Mouse (Mus musculus) embryonic facial prominence, embryonic 13.5 days (tissue): Measurements from ENCODE around the gene Pnmal1. TPM values are rescaled to one million over a fixed set of nuclear protein-coding genes. Genes with fewer than 3 reads are reported as not detected.

ENCODE experiments used
- ATAC-seq: fragments of 200-750 bp; cut with Nextera tagmentation; 2 replicates; pipeline ENCODE4 v1.8.0; 2017; ENCODE audit warnings: low read depth; ENCODE audit not compliant: insufficient number of reproducible peaks, insufficient read depth, low FRiP score, low TSS enrichment
- H3K27ac ChIP-seq: fragments of 300-500 bp; sonication (generic); 2 replicates; pipeline ENCODE4 v1.5.1; 2015; ENCODE audit warnings: moderate library complexity, mild to moderate bottlenecking, inconsistent platforms
- H3K27me3 ChIP-seq: fragments of 300-500 bp; sonication (generic); 2 replicates; pipeline ENCODE4 v1.6.1; 2015; ENCODE audit warnings: mild to moderate bottlenecking, inconsistent platforms
- H3K36me3 ChIP-seq: fragments of 300-500 bp; sonication (generic); 2 replicates; pipeline ENCODE4 v1.6.1; 2015; ENCODE audit warnings: mild to moderate bottlenecking, inconsistent platforms
- H3K4me1 ChIP-seq: fragments of 300-500 bp; sonication (generic); 2 replicates; pipeline ENCODE4 v1.6.1; 2015; ENCODE audit warnings: inconsistent platforms
- H3K4me2 ChIP-seq: fragments of 300-500 bp; sonication (generic); 2 replicates; pipeline ENCODE4 v1.6.1; 2015; ENCODE audit warnings: moderate library complexity, mild to moderate bottlenecking, inconsistent platforms
- H3K4me3 ChIP-seq: fragments of 300-500 bp; sonication (generic); 2 replicates; pipeline ENCODE4 v1.5.1; 2015; ENCODE audit warnings: mild to moderate bottlenecking, inconsistent platforms
- H3K9ac ChIP-seq: fragments of 300-500 bp; sonication (generic); 2 replicates; pipeline ENCODE4 v1.6.1; 2015; ENCODE audit warnings: mild to moderate bottlenecking, inconsistent platforms
- H3K9me3 ChIP-seq: fragments of 300-500 bp; sonication (generic); 2 replicates; pipeline ENCODE4 v1.6.1; 2016; ENCODE audit warnings: inconsistent platforms
- WGBS: fragments of 180-500 bp; shearing (Covaris S2); methylation state at CpG from one replicate; pipeline ENCODE4 v1.1.7; 2015; ENCODE audit warnings: mixed read lengths; 5-methylcytosine and 5-hydroxymethylcytosine counted together
- polyA plus RNA-seq: library from polyadenylated mRNA; unstranded; fragments of >200 nt; fragmentation: Nextera tagmentation; extraction: Ambion mirVana; gene quantifications from 2 replicates; pipeline ENCODE4 v1.2.1, GENCODE M21; 2015

Gene Pnmal1
- polyA plus RNA-seq, result 1.2 and 1.7 TPM in 2 replicates

DNA sequence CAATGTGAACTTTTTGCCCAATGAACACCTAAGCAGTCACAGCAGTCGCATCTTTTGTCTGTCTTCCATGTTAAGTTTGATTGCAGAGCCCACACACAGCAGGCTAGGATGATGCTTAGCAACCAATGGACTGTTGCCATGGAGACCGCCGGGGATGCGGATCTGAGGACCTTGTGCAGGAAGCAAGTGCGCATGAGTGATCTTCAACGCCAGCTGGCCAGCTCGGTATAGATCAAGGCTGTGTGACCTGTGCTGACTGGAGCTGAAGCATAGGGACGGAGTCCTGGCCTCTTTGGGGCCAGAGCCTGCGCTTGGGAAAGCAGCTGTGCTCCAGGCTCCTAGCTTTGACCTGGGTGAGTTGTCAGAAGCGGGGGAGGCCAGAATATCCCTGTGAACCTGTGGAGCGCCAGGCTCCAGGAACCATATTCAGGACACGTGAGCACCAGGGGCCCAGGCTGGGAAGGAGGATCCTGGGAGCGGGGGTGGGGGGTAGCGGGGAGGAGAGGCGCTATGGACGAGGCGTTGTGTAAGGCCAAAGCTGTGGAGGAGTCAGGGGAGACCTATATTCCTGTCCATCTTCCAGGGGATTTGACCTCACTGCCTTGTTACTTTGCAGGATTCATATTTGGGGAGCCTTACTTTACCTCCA is at the start of gene Pnmal1:
Gene Pnmal1, plus strand, starts transcription at position 141 of the 649 bp plus-strand sequence.
- 30% methylated on average over 17 of the region's 17 CpGs for WGBS
- H3K9me3 ChIP-seq, result no peaks in the 10 kb centered on the region; the same call in 1 of the 2 replicates
- peak within 1 kb of the TSS; percentile 36; the same call in 1 of the 2 replicates for H3K9ac ChIP-seq
- no peak for ATAC-seq
- H3K27ac ChIP-seq, result no peak within 1 kb of the TSS
- peak within 1 kb of the TSS; percentile 24; the same call in 1 of the 2 replicates for H3K4me2 ChIP-seq
- H3K27me3 ChIP-seq, result peaks cover 6% of the 10 kb centered on the region
- 0 out of 2 replicates have a peak, but pooled peaks cover 5% of the 10 kb centered on the region for H3K4me1 ChIP-seq
- peak within 1 kb of the TSS; percentile 6; the same call in 1 of the 2 replicates for H3K4me3 ChIP-seq
- no peaks in the 10 kb centered on the region for H3K36me3 ChIP-seq

DNA sequence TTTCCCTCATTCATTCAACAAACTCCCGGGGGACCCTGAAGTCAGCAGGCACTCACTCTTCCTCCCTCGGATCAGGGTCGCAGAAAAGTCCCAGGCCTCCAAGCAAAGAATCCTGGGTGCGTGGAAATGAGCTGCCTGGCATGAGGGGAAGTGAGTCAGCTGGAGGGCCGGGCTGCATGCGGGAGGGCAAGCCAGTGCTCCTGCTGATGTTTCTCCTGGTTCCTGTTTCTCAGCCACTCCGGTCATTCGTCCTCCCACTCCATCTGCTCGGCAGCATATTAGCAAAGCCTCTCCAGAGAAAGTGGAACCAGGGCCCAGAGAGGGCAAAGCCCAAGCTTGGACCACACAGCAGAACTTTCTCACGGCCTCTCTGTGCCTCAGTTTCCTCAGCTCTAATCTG is 49.6 kb upstream of the Pnmal1 start:
- H3K4me2 ChIP-seq, result no peak overlapping the region
- H3K36me3 ChIP-seq, result peaks cover 8% of the 10 kb centered on the region
- no peak overlapping the region for H3K4me3 ChIP-seq
- no peak for ATAC-seq
- no peak overlapping the region for H3K27ac ChIP-seq
- 0 out of 2 replicates have a peak overlapping the region, but pooled peaks have one; percentile 41 for H3K9ac ChIP-seq
- 44% methylated on average over 10 of the region's 10 CpGs for WGBS
- H3K4me1 ChIP-seq, result peaks cover 44% of the 10 kb centered on the region
- no peaks in the 10 kb centered on the region for H3K9me3 ChIP-seq
- H3K27me3 ChIP-seq, result no peaks in the 10 kb centered on the region

DNA sequence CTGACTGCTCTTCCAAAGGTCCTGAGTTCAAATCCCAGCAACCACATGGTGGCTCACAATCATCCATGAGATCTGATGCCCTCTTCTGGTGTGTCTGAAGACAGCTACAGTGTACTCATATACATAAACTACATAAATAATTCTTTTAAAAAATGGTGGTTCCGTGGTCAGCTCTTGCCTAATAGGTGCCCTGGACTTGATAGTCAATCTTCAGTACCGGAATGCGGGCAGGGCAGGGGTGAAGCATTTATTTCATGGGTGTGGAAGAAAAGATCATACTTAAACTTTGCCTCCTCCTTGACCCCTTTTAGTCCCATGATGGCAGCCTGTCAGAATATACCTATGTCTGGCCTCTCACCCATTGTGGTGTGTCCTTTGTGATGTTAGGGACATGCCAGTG is 47.6 kb upstream of the Pnmal1 start:
- Histone ChIP-seq H3K4me2 (no peak overlapping the region), H3K27ac (no peak overlapping the region), H3K4me3 (no peak overlapping the region), H3K9ac (no peak overlapping the region; the same call in 1 of the 2 replicates), H3K36me3 (peaks cover 28% of the 10 kb centered on the region), H3K4me1 (peaks cover 27% of the 10 kb centered on the region), H3K9me3 (no peaks in the 10 kb centered on the region), H3K27me3 (no peaks in the 10 kb centered on the region)
- 91% methylated on average over 3 of the region's 3 CpGs for WGBS
- ATAC-seq, result no peak

DNA sequence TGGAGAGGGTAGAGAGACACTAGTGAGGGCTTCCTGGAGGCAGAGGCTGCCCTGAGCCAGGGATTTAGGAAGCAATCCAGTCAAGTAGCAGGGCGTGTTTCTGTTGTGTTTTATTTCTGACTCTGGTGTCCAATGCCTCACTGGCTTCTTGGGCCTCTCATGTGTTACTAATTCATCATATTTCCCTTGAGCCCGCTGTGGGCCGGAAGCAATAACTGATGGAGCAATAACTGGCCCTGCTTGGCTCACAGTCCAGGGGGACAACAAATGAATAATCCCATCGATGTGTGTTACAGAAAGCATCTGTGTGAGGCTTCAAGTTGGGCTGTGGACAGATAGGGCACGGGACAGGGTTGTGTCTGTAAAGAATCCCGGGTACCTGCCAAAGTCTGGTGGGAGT is 47.1 kb upstream of the Pnmal1 start:
- H3K27ac ChIP-seq, result no peak overlapping the region; the same call in 1 of the 2 replicates
- WGBS, result 62% methylated on average over 6 of the region's 6 CpGs
- H3K9me3 ChIP-seq, result no peaks in the 10 kb centered on the region
- no peak overlapping the region for H3K4me3 ChIP-seq
- ATAC-seq, result no peak
- peaks cover 32% of the 10 kb centered on the region for H3K36me3 ChIP-seq
- no peaks in the 10 kb centered on the region for H3K27me3 ChIP-seq
- H3K4me2 ChIP-seq, result no peak overlapping the region
- peaks cover 26% of the 10 kb centered on the region for H3K4me1 ChIP-seq
- no peak overlapping the region; the same call in 1 of the 2 replicates for H3K9ac ChIP-seq

DNA sequence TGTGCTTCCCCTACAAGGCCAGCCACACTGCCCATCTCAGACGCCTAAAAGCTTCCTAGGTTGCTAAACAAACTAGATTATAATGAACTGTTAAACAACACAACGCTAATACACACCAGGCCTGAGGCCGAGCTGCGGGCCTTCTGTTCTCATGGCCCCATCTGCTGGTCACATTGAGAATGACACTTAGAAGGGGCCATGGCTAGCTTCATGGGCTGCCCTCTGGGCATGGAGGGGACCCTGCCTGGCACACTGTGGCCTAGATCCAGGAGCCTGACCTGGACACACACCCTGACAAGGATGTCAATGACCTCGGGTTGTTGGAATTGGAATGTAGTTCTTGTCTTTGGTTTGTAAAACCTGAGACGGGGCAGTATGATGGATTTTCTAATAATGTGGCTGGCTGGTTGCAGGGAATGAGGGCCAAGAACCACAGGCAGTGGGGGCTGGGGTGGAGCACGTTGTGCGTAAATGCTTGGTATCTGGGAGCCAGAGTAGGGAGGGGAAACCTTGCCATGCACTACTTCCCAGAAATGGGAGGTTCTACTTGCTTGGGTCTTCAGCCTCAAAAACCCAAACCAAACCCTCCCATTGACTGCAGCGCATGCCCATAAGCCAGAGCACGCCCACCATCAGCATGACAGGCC is 45.5 kb upstream of the Pnmal1 start:
- 38% methylated on average over 10 of the region's 10 CpGs for WGBS
- Histone ChIP-seq H3K9ac (no peak overlapping the region), H3K4me3 (no peak overlapping the region), H3K4me1 (peaks cover 22% of the 10 kb centered on the region), H3K27me3 (no peaks in the 10 kb centered on the region), H3K4me2 (no peak overlapping the region), H3K36me3 (peaks cover 48% of the 10 kb centered on the region), H3K27ac (peak overlapping the region; percentile 39; the same call in 1 of the 2 replicates), H3K9me3 (no peaks in the 10 kb centered on the region)
- no peak for ATAC-seq

DNA sequence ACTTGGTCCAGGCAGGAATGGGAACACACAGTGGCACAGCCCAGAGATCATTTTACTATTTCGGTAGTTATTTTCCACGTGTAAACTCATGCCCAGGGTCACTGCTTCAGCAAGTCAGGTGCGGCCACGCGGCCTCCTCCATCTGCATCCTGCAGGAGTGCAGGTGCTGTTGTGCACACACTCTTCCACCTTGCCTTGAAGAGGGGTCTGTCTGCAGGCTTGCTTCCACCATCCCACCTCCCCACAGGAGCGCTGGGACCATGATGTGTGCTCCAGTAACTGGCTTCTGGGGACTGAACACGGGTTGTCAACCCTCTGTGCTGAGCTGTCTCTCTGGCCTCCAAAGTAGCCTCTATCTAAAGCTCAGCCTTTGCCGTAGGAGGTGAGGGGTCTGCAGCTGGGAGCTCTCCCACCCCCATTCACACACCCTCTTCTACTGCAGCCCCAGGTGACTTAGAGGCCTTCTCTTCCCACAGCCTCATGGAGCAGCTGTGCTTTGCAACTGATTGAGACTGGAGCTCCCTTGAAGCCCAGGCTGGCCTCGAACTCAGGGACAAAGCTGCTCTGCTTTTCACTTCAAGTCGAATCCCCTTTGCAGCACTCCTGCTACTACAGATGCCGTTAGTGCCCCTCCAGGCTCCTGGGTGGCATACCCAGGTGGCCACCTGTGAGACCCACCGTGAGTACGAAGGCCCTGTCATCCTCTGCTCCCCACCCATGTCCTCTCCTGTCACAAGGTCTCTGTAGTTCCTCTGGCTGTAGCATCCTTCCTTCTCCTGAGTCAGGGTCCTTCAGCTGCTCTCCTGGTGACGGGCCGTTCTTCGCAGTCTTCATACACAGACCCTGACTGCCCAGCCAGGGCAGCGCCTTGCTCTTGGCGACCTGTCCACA is 44.8 kb upstream of the Pnmal1 start:
- no peak for ATAC-seq
- Histone ChIP-seq H3K9ac (no peak overlapping the region), H3K4me2 (no peak overlapping the region), H3K27me3 (no peaks in the 10 kb centered on the region), H3K9me3 (no peaks in the 10 kb centered on the region), H3K4me3 (no peak overlapping the region), H3K4me1 (peaks cover 24% of the 10 kb centered on the region), H3K27ac (no peak overlapping the region), H3K36me3 (peaks cover 55% of the 10 kb centered on the region)
- 87% methylated on average over 18 of the region's 18 CpGs for WGBS

DNA sequence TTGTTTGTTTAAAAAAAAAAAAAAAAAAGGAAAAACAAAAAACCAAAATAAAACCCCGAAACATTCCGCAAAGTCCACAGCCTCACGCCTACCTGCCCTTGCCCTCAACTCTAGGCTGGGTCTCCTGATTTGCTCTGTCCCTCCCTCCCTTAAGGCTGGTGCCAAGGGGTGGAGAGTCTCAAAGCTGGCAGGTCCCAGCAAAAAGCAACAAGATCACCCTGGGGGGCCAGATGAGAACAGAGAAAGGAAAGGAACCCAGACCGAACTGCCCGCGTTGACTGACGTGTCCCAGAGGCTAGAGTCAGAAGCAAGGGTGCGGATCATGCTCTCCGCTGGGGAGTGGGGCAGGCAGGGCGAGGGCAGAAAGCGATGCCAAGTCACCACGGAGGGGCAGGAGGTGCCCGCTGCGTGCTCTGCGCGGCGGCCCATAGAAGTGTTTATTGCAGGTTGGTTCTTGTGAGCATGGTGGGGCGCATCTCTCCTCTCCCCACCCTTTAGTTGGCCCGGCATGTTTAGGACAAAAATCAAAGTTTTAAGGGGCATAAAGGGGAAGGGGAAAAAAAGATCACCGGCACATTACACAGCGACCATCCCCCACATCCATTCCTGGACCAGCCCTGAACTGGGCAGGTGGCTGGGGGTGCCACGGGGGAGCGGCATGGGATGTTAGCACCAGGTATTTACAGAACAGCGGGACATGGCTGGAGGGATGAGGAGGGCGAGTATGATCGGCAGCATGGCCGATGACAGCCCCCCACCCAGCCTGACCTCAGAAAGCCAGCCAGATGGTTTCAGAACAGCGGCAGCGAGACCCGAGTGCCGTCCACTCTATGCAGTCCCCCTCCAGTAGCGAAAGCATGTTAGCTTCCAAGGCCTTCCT is 43.8 kb upstream of the Pnmal1 start:
- 91% methylated on average over 31 of the region's 32 CpGs for WGBS
- H3K9me3 ChIP-seq, result no peaks in the 10 kb centered on the region

DNA sequence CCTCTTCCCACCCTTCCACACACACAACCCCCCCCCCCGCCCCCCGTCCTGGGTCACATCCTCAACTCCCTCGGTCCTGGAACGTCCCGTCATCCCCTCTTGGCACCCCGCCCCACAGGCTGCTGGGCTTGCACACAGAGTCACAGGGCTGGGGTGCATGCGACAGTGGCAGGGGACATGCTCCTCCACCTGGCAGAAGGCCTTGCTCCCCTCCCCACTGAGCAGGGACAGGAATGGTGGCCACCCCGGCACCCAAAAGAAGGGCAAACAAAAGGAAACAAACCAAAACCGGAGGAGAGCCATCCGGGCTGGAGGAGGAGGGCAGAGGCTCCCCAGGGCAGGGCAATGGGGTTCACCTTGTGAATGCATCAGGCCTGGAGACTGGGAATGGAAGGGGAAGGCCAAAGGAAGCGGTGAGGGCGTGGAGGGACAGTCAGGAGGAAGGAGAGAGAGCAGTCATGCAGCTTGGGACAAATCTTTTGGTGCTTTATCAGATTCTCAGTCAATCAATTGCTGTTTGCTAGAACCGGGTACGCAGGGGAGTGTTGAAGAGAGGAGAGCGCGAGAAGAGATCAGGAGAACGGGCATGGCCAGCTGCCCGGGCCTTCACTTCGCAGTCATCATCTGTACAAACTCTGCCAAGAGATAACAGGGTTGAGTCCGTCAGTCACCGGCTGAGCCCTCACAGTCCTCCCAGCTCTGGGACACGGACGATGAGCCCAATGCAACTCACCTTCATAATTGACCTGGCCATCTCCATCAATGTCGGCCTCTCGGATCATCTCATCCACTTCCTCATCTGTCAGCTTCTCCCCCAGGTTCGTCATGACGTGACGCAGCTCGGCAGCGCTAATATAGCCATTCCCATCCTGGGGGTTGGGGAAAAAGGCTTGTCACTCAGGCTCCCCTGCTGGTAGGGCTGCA is 42.9 kb upstream of the Pnmal1 start:
- peaks cover 42% of the 10 kb centered on the region for H3K4me1 ChIP-seq
- 88% methylated on average over 30 of the region's 30 CpGs for WGBS

More for the DNA sequence above, 43.8 kb upstream of the Pnmal1 start:
- no peak overlapping the region for H3K4me2 ChIP-seq
- H3K27ac ChIP-seq, result no peak overlapping the region
- no peak for ATAC-seq
- no peaks in the 10 kb centered on the region for H3K27me3 ChIP-seq
- H3K36me3 ChIP-seq, result peaks cover 61% of the 10 kb centered on the region
- no peak overlapping the region for H3K4me3 ChIP-seq
- peaks cover 33% of the 10 kb centered on the region for H3K4me1 ChIP-seq
- H3K9ac ChIP-seq, result no peak overlapping the region

DNA sequence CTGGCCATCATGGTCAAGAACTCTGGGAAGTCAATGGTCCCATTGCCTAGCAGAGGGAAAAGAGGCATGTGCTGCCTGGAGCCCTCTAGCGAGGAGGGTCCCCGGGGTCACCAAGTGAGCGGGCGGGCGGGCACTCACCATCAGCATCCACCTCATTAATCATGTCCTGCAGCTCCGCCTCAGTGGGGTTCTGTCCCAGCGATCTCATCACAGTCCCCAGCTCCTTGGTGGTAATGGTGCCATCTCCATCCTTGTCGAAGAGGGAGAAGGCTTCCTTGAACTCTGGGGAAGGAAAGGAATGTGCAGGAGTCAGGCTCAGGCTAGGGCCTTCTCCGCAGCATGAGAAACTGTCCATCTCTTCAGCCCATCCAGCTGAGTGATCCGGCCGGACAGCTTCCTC is 42.0 kb upstream of the Pnmal1 start:
- WGBS, result 88% methylated on average over 11 of the region's 11 CpGs
- Histone ChIP-seq H3K9ac (no peak overlapping the region), H3K27me3 (no peaks in the 10 kb centered on the region), H3K9me3 (no peaks in the 10 kb centered on the region), H3K36me3 (peaks cover 61% of the 10 kb centered on the region), H3K4me2 (no peak overlapping the region), H3K27ac (no peak overlapping the region), H3K4me1 (peaks cover 47% of the 10 kb centered on the region), H3K4me3 (no peak overlapping the region)
- no peak for ATAC-seq

More for the DNA sequence above, 42.9 kb upstream of the Pnmal1 start:
- no peak for ATAC-seq
- Histone ChIP-seq H3K4me2 (no peak overlapping the region), H3K9ac (no peak overlapping the region), H3K36me3 (peaks cover 61% of the 10 kb centered on the region), H3K27me3 (no peaks in the 10 kb centered on the region), H3K4me3 (no peak overlapping the region), H3K9me3 (no peaks in the 10 kb centered on the region), H3K27ac (no peak overlapping the region)

DNA sequence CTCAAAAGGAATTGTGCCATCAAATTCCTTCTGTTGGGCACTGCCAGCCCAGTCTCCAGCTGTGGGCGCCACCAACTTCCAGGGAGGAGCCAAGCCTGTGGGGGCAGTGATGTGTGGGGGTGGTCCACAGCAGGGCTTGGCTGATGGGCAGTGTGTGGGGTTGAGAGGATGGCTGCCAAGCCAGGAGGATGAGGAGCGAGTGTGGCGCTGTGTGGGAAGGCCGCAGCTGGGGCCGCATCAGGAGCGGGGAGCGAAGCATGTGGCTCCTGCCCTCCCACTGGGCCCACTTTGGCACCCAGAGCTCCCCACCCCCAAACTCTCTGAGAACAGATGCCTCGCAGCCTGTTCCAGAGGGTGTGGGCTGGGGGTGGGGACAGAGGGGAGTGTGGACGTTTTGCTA is 41.5 kb upstream of the Pnmal1 start:
- no peak overlapping the region for H3K4me2 ChIP-seq
- 0 out of 2 replicates have a peak overlapping the region, but pooled peaks have one; percentile 11 for H3K9ac ChIP-seq
- H3K27me3 ChIP-seq, result no peaks in the 10 kb centered on the region
- H3K4me3 ChIP-seq, result no peak overlapping the region
- H3K4me1 ChIP-seq, result peaks cover 51% of the 10 kb centered on the region
- peaks cover 61% of the 10 kb centered on the region for H3K36me3 ChIP-seq
- H3K27ac ChIP-seq, result no peak overlapping the region
- WGBS, result 89% methylated on average over 9 of the region's 9 CpGs
- H3K9me3 ChIP-seq, result no peaks in the 10 kb centered on the region
- ATAC-seq, result no peak
